Mouse (Mus musculus): ENCODE measurements around the gene Hdhd3. TPM values are rescaled to one million over a fixed set of nuclear protein-coding genes. Genes with fewer than 3 reads are reported as not detected.

The Hdhd3 gene
- total RNA-seq, 2 experiments from 2014 or later, result 0.84 to 1.3 TPM

GRCm38 (mm10) chr4:62514995-62515394, 11.7 kb upstream of the Hdhd3 start:
- no peak for DNase-seq
- intact Hi-C loops (cut with DNase I), result no loop called here

GRCm38 (mm10) chr4:62513998-62514506, 10.8 kb upstream of the Hdhd3 start:
- DNase-seq, result no peak
- intact Hi-C loops (cut with DNase I), result no loop called here

- DNase-seq, result no peak
- intact Hi-C loops (cut with DNase I), result loop anchor here (5.0 kb wide), 2 partner anchors 98 to 168 kb away; no protein-coding TSS in a partner anchor
Measured at GRCm38 (mm10) chr4:62509946-62510345, 6.7 kb upstream of the Hdhd3 start.

- no peak for DNase-seq
Measured at GRCm38 (mm10) chr4:62508839-62509238, 5.6 kb upstream of the Hdhd3 start.

GRCm38 (mm10) chr4:62506798-62507197, 3.5 kb upstream of the Hdhd3 start:
- no peak for DNase-seq
- intact Hi-C loops (cut with DNase I), result loop anchor here (5.0 kb wide), 2 partner anchors 94 to 164 kb away; no protein-coding TSS in a partner anchor

More at GRCm38 (mm10) chr4:62508839-62509238, 5.6 kb upstream of the Hdhd3 start:
- intact Hi-C loops (cut with DNase I), result loop anchor here (5.0 kb wide), 2 partner anchors 97 to 167 kb away; no protein-coding TSS in a partner anchor

- intact Hi-C loops (cut with DNase I), result loop anchor here (5.0 kb wide), 2 partner anchors 94 to 164 kb away; no protein-coding TSS in a partner anchor
- no peak for DNase-seq
Measured at GRCm38 (mm10) chr4:62505991-62506390, 2.7 kb upstream of the Hdhd3 start.

- intact Hi-C loops (cut with DNase I), result no loop called here
- no peak for DNase-seq
Measured at GRCm38 (mm10) chr4:62502969-62503368, 298 bp downstream of the Hdhd3 start.

- intact Hi-C loops (cut with DNase I), result no loop called here
- peak; percentile 85 to 89 for DNase-seq
Measured at GRCm38 (mm10) chr4:62501964-62502732, 1.1 kb downstream of the Hdhd3 start.

- intact Hi-C loops (cut with DNase I), result no loop called here
- DNase-seq, result no peak
Measured at GRCm38 (mm10) chr4:62501534-62501933, 1.7 kb downstream of the Hdhd3 start.

GRCm38 (mm10) chr4:62500799-62501198, 2.5 kb downstream of the Hdhd3 start:
- intact Hi-C loops (cut with DNase I), result no loop called here

GRCm38 (mm10) chr4:62496815-62497214, 6.5 kb downstream of the Hdhd3 start:
- DNase-seq, result no peak

More at GRCm38 (mm10) chr4:62500799-62501198, 2.5 kb downstream of the Hdhd3 start:
- no peak for DNase-seq

GRCm38 (mm10) chr4:62495946-62496345, 7.3 kb downstream of the Hdhd3 start:
- peak in 1 of 2 experiments; percentile 26 for DNase-seq
- intact Hi-C loops (cut with DNase I), result loop anchor here (5.0 kb wide), 1 partner anchor 39 kb away; no protein-coding TSS in a partner anchor

More at GRCm38 (mm10) chr4:62496815-62497214, 6.5 kb downstream of the Hdhd3 start:
- intact Hi-C loops (cut with DNase I), result loop anchor here (5.0 kb wide), 1 partner anchor 40 kb away; no protein-coding TSS in a partner anchor

GRCm38 (mm10) chr4:62494230-62494629, 9.0 kb downstream of the Hdhd3 start:
- intact Hi-C loops (cut with DNase I), result no loop called here
- no peak for DNase-seq

- no peak for DNase-seq
- intact Hi-C loops (cut with DNase I), result no loop called here
Measured at GRCm38 (mm10) chr4:62492682-62493081, 10.6 kb downstream of the Hdhd3 start.

- intact Hi-C loops (cut with DNase I), result no loop called here
- no peak for DNase-seq
Measured at GRCm38 (mm10) chr4:62487914-62488313, 15.4 kb downstream of the Hdhd3 start.

GRCm38 (mm10) chr4:62487172-62487571, 16.1 kb downstream of the Hdhd3 start:
- DNase-seq, result no peak
- intact Hi-C loops (cut with DNase I), result no loop called here

- intact Hi-C loops (cut with DNase I), result no loop called here
- no peak for DNase-seq
Measured at GRCm38 (mm10) chr4:62486162-62486696, 17.0 kb downstream of the Hdhd3 start.

- intact Hi-C loops (cut with DNase I), result no loop called here
- DNase-seq, result no peak
Measured at GRCm38 (mm10) chr4:62485450-62486161, 17.7 kb downstream of the Hdhd3 start.

- no peak for DNase-seq
- intact Hi-C loops (cut with DNase I), result no loop called here
Measured at GRCm38 (mm10) chr4:62484928-62485327, 18.3 kb downstream of the Hdhd3 start.

- intact Hi-C loops (cut with DNase I), result no loop called here
- DNase-seq, result no peak
Measured at GRCm38 (mm10) chr4:62480709-62481605, 22.3 kb downstream of the Hdhd3 start.

Data from gastrocnemius, postnatal 36 days (tissue).